Mouse (Mus musculus): ENCODE data around the gene Prss28. TPM values are rescaled to one million over a fixed set of nuclear protein-coding genes. Genes with fewer than 3 reads are reported as not detected.

Gene Prss28
- not detected for polyA plus RNA-seq (2014; fragmentation: Illumina TruSeq; extraction: RNeasy Lipid Tissue Mini Kit (QIAGEN cat#74804); ENCODE audit: insufficient read depth, low read depth, low replicate concordance)

GRCm38 (mm10) chr17:25308346-25308745, at the start of gene Prss28:
Gene Prss28 (plus strand): TSS chr17:25308646.

GRCm38 (mm10) chr17:25274571-25275346, 33.7 kb upstream of the Prss28 start, which contains the start of gene Ube2i:
Gene Ube2i (minus strand): TSS chr17:25274622.

GRCm38 (mm10) chr17:25298094-25298493, 10.4 kb upstream of the Prss28 start, which contains the start of gene Prss34:
Gene Prss34 (plus strand): TSS chr17:25298394.

GRCm38 (mm10) chr17:25318354-25318753, 9.9 kb downstream of the Prss28 start, which contains the start of gene Prss29:
Gene Prss29 (plus strand): TSS chr17:25318654.

GRCm38 (mm10) chr17:25345462-25345861, 37.0 kb downstream of the Prss28 start, which contains the start of gene Tpsab1:
Gene Tpsab1 (minus strand): TSS chr17:25345562.

Other genes with a start within 250 kb of the Prss28 start
- 141 TPM for gene Tmem204, start 225.1 kb upstream of the Prss28 start, polyA plus RNA-seq (2014; fragmentation: Illumina TruSeq; extraction: RNeasy Lipid Tissue Mini Kit (QIAGEN cat#74804); ENCODE audit: insufficient read depth, low read depth, low replicate concordance)
- gene Telo2, start 192.7 kb upstream of the Prss28 start, polyA plus RNA-seq (2014; fragmentation: Illumina TruSeq; extraction: RNeasy Lipid Tissue Mini Kit (QIAGEN cat#74804); ENCODE audit: insufficient read depth, low read depth, low replicate concordance) = 11.7 TPM
- gene Ptx4, start 187.9 kb upstream of the Prss28 start, polyA plus RNA-seq (2014; fragmentation: Illumina TruSeq; extraction: RNeasy Lipid Tissue Mini Kit (QIAGEN cat#74804); ENCODE audit: insufficient read depth, low read depth, low replicate concordance) = not detected
- 13.7 TPM for gene Clcn7, start 175.3 kb upstream of the Prss28 start, polyA plus RNA-seq (2014; fragmentation: Illumina TruSeq; extraction: RNeasy Lipid Tissue Mini Kit (QIAGEN cat#74804); ENCODE audit: insufficient read depth, low read depth, low replicate concordance)
- not detected for gene Ccdc154, start 146.2 kb upstream of the Prss28 start, polyA plus RNA-seq (2014; fragmentation: Illumina TruSeq; extraction: RNeasy Lipid Tissue Mini Kit (QIAGEN cat#74804); ENCODE audit: insufficient read depth, low read depth, low replicate concordance)
- gene Gm38655, start 133.2 kb upstream of the Prss28 start, polyA plus RNA-seq (2014; fragmentation: Illumina TruSeq; extraction: RNeasy Lipid Tissue Mini Kit (QIAGEN cat#74804); ENCODE audit: insufficient read depth, low read depth, low replicate concordance) = 3.1 TPM
- 13.3 TPM for gene BC003965, start 124.1 kb upstream of the Prss28 start, polyA plus RNA-seq (2014; fragmentation: Illumina TruSeq; extraction: RNeasy Lipid Tissue Mini Kit (QIAGEN cat#74804); ENCODE audit: insufficient read depth, low read depth, low replicate concordance)
- 11.2 TPM for gene Unkl, start 120.2 kb upstream of the Prss28 start, polyA plus RNA-seq (2014; fragmentation: Illumina TruSeq; extraction: RNeasy Lipid Tissue Mini Kit (QIAGEN cat#74804); ENCODE audit: insufficient read depth, low read depth, low replicate concordance)
- 49.7 TPM for gene Gnptg, start 68.5 kb upstream of the Prss28 start, polyA plus RNA-seq (2014; fragmentation: Illumina TruSeq; extraction: RNeasy Lipid Tissue Mini Kit (QIAGEN cat#74804); ENCODE audit: insufficient read depth, low read depth, low replicate concordance)
- gene Tsr3, start 68.5 kb upstream of the Prss28 start, polyA plus RNA-seq (2014; fragmentation: Illumina TruSeq; extraction: RNeasy Lipid Tissue Mini Kit (QIAGEN cat#74804); ENCODE audit: insufficient read depth, low read depth, low replicate concordance) = 13.7 TPM
- 6.2 TPM for gene Baiap3, start 52.3 kb upstream of the Prss28 start, polyA plus RNA-seq (2014; fragmentation: Illumina TruSeq; extraction: RNeasy Lipid Tissue Mini Kit (QIAGEN cat#74804); ENCODE audit: insufficient read depth, low read depth, low replicate concordance)
- 148 TPM for gene Ube2i, start 34.0 kb upstream of the Prss28 start, polyA plus RNA-seq (2014; fragmentation: Illumina TruSeq; extraction: RNeasy Lipid Tissue Mini Kit (QIAGEN cat#74804); ENCODE audit: insufficient read depth, low read depth, low replicate concordance)
- gene Prss34, start 10.3 kb upstream of the Prss28 start, polyA plus RNA-seq (2014; fragmentation: Illumina TruSeq; extraction: RNeasy Lipid Tissue Mini Kit (QIAGEN cat#74804); ENCODE audit: insufficient read depth, low read depth, low replicate concordance) = not detected
- not detected for gene Prss29, start 10.0 kb downstream of the Prss28 start, polyA plus RNA-seq (2014; fragmentation: Illumina TruSeq; extraction: RNeasy Lipid Tissue Mini Kit (QIAGEN cat#74804); ENCODE audit: insufficient read depth, low read depth, low replicate concordance)
- gene Tpsab1, start 36.9 kb downstream of the Prss28 start, polyA plus RNA-seq (2014; fragmentation: Illumina TruSeq; extraction: RNeasy Lipid Tissue Mini Kit (QIAGEN cat#74804); ENCODE audit: insufficient read depth, low read depth, low replicate concordance) = not detected
- gene Tpsb2, start 57.7 kb downstream of the Prss28 start, polyA plus RNA-seq (2014; fragmentation: Illumina TruSeq; extraction: RNeasy Lipid Tissue Mini Kit (QIAGEN cat#74804); ENCODE audit: insufficient read depth, low read depth, low replicate concordance) = 2.1 TPM
- gene Tpsg1, start 60.6 kb downstream of the Prss28 start, polyA plus RNA-seq (2014; fragmentation: Illumina TruSeq; extraction: RNeasy Lipid Tissue Mini Kit (QIAGEN cat#74804); ENCODE audit: insufficient read depth, low read depth, low replicate concordance) = not detected
- gene Cacna1h, start 125.1 kb downstream of the Prss28 start, polyA plus RNA-seq (2014; fragmentation: Illumina TruSeq; extraction: RNeasy Lipid Tissue Mini Kit (QIAGEN cat#74804); ENCODE audit: insufficient read depth, low read depth, low replicate concordance) = 0.41 TPM
- gene Tekt4, start 146.0 kb downstream of the Prss28 start, polyA plus RNA-seq (2014; fragmentation: Illumina TruSeq; extraction: RNeasy Lipid Tissue Mini Kit (QIAGEN cat#74804); ENCODE audit: insufficient read depth, low read depth, low replicate concordance) = 8.8 TPM
- not detected for gene Sstr5, start 188.6 kb downstream of the Prss28 start, polyA plus RNA-seq (2014; fragmentation: Illumina TruSeq; extraction: RNeasy Lipid Tissue Mini Kit (QIAGEN cat#74804); ENCODE audit: insufficient read depth, low read depth, low replicate concordance)